Mouse (Mus musculus): Measurements from ENCODE around the gene Galp.
"Not testable (repeated sequence)": the region's sequence is repeated elsewhere in the genome, so short reads cannot be mapped to it uniquely, and the experiment has no call there.

Gene Galp

DNA sequence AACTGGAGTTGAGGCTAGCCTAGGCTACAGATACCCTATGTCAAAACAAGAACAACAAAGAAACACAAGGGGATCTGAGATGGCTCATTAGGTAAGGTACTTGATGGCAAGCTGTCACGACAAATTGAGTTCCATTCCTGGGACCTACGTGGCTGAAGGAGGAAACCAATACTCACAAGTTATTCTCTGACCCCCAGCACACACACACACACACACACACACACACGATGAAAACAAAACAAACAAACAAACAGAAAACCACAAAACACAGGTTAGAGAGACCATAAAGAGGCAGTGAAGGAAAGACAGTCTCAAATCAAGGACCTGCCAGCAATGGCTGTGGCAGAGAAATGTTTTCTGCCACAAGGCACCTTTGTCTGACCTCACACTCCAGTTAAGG is at the start of gene Galp:
Gene Galp (plus strand): TSS at position 301 of the 400 bp plus-strand sequence.
- no peak for DNase-seq

DNA sequence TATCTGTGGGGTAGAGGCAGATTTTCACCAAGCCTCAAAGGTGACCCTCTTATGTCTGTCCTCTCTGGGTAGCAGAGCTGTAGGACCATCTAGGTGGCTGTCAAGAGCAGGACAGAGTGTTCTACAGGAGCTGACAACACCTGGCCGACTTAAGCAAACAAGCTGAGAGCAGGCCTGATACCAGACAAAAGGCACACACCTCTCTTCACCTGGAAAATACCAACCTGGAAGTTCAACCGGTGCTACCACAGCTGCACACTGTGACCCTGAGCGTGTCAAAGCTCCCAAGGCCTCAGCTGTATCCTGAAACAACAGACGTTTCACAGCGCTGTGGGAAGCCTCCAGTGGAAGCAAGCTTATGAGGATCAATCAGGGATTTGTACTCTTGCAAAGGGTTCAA is 49.2 kb upstream of the Galp start:
- no peak for DNase-seq

DNA sequence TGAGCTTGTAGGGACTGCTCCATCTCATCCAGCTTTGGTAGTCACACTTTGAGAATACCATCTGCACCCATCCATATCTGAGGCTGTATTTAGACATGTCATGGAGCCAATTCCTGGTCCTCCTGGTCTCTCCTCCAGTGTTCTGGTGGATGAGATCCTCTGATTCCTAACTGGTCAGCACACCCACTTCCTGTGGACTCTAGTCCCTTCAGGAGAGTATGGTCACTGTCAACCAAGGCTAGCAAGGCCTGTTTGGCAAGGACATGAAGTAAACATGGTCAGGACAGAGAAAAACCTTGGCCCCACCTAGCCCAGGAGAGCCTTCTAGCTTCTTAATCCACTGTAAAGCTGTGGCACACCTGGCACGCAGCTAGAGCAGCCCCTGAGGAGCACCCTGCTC is 45.6 kb upstream of the Galp start:
- no peak for DNase-seq

DNA sequence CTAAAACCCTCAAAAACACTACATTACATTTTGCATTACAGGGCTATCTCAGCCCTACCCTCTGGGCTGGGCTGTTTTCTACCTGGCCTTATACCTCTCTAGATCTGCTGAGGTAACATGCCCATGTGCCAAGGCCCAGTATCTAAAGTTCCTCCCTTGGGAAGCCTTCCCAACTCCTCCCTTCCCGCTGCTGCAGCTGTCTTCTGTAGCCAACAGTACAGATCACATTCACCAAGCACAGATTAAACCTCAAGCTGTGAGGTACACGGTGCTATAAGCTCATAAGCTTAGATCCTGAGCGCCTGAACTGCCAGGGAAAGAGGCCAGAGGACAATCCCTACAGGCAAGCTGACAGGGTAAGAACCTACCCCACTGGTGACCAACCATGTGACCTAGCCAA is 44.9 kb upstream of the Galp start:
- no peak for DNase-seq

DNA sequence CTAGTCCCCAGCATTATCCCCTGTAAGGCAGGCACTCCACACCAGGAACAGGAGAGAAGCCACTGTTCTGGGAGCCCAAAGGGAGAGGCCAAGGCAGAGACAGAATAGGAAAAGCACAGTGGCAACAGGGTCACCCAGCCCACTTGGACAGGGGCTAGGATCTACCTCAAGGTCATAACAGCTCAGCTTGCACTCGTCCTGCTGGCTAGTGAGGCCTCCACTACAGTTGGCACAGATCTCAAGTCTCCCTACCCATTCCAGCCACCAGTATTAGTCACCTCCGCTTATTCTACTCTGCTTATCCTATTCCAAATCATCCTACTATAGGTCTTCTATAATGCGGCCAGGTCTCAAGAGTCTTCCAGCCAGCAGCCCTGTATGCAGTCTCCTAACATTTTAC is 43.8 kb upstream of the Galp start:
- DNase-seq = no peak

DNA sequence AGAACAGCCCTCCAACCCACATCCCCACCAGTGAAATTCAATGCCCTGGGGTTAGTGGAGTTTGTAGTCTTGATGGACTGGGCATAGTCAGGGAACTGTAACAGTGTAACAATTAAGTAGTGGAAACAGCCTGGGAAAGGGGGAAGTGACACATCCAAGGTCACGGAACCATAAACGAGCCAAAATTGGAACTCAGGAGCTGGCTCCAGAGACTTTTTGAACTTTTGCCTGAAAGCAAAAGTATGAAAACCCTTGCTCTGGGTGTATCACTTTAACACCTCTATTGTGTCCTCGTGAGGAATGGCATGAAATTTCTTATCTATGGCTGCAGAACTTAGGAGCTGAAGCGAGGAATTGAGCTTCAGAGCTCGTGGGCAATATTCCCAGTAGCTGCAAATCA is 42.7 kb upstream of the Galp start:
- DNase-seq = no peak

DNA sequence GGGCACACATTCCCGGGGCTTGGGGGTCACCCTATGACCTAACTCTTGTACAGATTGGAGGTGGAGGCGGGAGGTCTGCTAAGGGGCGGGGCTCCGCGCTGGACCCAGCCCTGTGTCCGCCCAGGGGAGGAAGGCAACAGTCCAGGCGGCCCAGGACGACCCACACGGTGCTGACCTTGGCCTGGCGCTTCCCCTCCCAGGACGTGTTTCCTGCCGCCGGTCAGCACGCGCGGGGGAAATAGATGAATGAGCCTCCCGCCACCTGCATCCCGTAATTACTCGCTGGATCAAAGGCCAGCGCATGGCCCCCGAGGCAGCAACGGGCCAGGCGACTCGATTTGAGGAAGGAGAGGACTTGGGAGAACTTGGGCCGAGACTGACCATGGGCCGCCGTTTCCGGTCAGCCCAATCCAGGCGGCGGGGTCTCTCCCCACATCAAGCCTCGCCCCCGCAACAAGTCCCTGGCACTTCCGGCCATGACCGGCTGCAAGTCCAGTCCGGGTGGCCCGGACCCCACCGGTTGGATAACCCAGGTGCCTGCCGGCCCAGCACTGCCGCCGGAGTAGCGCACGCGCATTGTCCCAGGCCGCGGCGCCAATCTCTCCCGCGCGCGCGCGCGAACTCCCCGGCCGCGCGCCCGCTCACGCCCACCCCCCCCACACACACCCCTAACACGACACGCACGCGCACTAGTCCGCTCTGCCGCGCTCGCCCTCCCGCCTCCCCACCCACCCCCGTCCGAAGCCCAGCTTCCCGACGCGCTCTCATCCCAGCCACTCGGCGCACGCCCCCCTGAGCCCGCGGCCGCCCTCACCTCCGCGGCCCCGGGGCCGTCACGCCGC is 41.6 kb upstream of the Galp start:
- DNase-seq = peak; percentile 69 to 71

DNA sequence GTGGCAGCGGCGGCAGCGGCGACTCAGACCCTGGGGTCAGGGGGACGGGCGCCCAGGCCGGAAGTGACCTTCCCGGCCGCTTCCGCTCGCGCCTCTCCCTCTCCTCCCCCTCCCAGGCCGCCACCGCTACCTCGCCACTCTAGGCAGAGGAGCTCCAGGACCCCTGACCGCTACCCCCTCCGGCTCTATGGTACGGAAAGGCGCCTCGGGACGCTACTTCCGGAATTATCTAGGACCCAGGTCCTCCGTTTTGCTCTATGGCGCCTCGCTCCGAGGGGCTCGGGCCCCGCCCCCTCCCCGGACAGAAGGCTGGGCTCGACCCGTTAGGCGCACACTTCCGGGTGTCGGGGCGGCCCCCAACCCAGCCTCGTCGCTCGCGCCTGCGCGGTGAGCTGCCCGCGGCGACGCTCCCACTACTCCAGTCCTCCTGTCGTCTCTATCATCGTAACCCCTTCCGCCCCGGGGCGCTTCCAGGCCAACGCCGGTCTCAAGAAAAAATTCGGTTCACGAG is 40.9 kb upstream of the Galp start, which contains the start of gene Zfp787:
Gene Zfp787 (minus strand): TSS at position 97 of the 511 bp plus-strand sequence.
- DNase-seq = peak; percentile 92 to 93

DNA sequence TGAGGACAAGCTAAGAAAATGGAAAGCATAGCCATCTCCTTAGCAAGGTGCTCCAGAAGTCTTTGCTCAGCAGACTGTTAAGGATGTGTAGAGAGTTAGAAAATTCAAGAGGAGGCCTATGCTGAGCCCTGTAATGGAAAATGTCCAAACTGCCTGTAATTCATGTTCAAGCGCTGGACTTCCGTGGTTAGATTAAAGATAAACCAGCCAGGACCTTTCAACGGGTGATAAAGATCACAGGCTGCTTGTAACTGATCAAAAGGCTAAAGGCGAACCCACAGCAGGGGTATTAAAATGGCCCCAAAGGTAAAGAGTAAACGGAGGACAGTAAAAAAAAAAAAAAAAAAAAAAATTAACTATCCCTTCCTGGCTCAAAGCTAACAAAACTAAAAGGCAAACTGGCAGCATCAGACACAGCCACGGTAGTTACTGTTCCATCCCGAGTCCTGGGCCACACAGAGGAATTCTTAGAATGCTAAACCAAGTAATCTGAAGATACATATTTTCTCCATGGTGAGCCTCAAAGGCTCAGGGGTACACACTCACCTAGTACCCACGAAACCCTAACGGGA is 39.9 kb upstream of the Galp start:
- no peak for DNase-seq

DNA sequence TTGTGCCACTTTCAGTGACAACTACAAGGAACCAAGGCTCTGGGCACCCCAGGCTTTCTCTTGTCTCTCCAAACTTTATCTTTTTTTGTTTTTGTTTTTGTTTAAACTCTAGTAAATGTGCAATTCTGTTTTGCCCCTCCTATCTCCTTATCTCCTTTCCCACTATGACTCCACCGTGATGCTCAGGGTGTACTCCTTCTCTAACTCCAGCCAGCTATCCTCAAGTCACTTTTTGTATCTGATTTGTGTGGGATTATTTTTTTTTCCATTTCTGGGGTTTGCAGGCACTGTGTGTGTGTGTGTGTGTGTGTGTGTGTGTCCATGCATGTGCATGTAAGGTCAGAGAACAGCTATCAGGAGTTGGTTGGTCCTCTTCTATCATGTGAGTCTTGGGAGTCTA is 39.4 kb upstream of the Galp start:
- DNase-seq = no peak

DNA sequence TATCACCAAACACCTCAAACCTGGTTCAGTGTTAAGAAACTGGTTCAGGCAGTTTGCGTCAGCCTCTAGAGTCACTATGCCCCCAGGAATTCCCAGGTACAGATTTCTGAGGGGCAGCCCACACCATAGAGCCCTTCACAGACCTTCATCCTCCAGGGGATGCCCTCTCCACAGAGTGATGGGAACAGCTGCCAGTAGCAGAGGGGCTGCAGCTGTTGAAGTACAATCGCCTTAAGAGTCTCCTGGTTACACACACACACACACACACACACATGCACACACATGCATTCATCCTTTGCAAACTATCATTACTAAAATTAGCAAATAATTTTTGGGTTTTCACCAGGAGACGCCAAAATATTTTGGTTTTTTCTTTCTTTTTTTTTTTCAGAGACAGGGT is 37.3 kb upstream of the Galp start:
- no peak for DNase-seq

DNA sequence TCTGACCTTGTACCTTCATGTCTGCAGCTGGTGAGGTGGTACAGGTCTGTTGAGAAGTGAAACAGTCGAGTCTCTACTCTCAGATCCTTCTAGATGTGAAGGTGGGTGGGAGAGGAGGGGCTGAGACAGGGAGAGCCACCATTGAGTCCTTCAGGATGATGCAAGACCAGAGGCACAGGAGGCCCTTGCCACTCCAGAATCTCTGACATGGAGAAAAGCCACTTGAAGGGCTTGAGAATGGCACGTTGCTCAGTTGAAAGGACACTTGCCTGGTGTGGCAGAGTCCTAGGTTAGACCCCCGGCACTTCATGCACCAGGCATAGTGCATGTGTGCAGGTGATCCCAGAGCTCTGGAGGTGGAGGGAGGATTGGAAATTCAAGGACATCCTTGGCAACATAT is 35.3 kb upstream of the Galp start:
- DNase-seq = no peak

DNA sequence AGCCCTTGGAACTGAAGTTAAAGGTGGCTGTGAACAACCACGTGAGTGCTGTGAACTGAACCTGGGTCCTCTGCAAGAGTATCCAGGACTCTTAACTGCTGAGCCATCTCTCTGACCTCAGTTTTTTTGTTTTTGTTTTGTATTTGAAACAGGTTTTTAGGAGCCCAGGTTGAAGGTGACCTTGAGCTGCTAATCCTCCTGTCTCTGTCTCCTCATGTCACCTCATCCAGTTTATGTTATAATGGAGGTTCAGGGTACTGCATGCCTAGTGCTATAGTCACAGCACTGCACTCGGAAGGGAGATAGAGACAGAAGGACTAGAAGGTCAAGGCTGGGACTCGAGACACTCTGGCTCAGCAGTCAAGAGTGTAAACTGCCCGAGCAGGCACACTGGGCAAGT is 34.7 kb upstream of the Galp start:
- no peak for DNase-seq

DNA sequence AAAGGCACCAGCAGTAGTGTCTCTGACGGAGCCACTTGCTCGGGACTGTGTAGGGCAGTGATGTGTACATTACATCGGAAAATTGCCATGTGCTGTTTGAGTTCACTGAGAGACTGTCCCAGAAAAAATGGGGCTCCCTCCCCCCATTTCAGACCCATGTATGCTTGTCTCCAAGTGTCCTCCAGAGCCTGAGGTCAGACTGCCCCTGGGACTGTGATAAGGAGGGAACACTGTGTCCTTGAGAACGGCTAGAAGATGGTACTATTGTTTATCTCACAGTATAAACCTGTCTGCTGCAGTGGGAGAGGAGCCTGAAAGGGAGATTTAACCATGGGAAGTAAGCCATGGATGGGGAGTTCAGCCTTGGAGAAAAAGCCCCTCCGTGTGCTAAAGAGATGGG is 32.2 kb upstream of the Galp start:
- DNase-seq = no peak

DNA sequence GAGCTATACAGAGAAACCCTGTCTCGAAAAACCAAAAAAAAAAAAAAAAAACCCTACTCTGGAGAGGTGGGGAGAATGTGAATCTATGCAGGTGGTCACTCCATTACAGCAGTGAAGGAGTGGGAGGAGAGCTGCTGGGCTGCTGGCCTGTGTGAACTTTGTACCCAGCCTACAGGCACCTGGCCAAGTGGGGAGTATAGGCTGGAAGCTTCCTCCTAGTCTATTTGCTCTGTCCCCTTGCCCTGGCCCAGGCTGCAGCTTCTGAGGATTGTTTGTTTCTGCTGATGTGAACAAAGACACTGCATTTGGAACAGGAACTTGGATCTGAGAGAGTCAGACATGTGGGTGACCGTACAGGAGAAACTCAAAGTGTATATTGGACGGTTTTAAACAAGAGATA is 27.5 kb upstream of the Galp start:
- no peak for DNase-seq

DNA sequence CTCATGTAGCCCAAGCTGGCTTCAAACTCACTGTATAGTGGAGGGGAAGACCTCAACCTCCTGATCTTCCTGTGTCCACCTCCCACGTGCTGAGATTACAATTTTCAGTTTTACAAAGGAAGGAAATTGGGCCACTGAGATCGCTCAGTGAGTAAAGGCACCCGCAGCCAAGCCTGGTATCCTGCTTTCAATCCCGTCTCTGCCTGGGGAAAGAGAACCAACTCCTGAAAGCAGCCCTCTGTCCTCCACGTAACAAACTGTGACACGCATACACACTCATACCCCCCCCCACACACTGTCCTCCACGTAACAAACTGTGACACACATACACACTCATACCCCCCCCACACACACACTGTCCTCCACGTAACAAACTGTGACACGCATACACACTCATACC is 26.5 kb upstream of the Galp start:
- no peak for DNase-seq

DNA sequence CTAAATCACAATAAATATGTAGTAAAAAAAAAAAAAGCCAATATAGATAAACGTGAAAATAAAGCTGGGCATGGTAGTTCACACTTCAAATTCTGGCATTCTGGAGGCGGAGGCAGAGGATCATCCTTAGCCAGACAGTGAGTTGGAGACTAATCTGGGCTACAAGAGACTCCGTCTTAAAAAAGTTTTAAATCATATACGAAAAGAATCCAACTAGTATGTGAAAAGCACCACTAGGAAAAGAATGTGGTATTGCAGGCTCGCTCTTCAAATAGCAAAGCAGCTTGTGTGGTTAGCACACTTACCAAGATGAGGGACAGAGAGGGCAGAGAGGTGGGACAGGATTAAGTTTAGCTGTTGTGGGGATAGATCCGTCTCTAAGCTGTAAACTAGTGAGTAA is 26.0 kb upstream of the Galp start:
- DNase-seq = no peak

DNA sequence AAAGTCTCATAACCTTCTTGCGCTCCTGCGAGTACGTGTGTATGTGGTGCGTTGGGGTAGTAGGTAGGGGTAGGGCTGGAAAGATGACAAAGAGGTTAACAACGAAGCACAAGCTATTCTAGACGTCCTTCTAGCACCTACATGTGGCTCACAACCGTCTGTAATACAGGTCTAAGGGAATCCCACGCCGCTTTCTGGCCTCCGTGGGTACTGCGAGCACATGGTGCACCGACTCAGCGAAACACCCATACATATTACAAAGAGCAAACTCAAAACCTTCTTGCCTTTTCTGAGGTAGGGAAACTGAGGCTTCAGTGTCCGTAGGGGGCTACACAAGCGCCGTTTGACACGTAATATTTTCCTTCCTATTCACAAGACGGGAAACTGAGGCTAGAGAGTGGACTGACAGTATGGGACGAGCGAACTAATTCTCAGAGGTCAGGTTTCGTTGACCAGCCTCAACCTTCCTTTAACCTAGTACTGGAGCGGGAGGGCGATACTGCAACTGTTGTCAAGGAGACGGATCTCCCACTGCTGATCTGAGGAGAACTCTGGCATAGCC is 25.4 kb upstream of the Galp start:
- peak; percentile 45 to 68 for DNase-seq

DNA sequence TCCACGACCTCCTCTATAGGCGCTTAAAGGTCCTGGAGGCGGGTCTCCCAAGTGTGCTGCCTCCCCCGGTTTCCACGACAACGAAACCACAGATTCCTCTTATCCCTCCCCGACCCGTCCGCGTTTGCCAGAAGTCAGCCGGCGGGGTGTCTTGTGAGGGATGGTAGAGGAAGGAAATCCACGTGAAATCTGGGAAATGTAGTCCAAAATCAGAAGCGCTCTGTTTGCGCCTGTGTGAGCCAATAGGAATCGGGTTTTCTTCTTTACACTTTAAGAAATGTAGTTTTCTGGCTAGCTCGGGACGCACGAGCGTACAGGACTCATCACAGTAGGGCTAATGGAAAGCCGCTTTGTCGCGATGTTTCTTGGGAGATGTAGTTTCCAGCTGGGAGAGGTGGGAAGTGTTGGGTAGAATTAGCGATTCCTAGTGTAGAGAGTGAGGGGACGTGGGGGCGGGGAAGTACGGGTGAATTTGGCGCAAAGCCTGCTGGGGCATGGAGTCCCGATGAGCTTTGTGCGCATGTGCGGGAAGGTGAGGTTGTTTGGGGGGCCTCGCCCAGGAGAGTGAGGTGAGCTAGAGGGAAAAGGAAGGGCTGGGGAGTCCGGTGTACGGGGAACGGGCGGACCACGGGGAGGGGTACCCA is 24.8 kb upstream of the Galp start, which contains the start of gene Zfp444:
Gene Zfp444 (plus strand): TSS at position 221 of the 644 bp plus-strand sequence.
- DNase-seq = peak; percentile 91 to 95

DNA sequence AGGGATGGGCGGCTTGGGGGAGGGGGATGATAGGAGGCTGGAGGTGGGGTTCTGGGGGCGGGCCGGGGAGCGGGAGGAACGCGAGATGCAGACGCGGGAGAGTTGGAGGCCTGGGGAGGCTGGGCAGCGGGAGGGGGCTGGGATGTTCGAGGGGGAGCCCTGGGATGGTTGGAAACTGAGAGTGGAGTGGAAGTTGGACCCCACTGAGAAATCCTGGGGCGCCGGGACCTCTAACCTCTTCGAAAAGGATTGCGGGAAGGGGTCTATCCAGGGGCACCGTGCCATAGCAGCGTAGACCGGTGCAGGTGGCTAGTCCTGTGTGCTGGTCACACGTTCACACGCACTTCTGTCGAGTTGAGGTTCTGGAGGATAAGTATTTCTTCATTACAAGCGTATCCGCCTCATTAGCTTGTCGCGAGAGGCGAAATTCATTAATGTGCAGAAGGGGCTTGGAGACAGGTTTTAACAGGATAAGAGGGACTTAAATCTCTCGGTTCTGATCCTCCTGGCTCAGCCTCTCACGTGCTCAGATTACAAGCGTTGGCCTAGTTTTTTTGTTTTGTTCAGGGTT is 24.1 kb upstream of the Galp start:
- no peak for DNase-seq

DNA sequence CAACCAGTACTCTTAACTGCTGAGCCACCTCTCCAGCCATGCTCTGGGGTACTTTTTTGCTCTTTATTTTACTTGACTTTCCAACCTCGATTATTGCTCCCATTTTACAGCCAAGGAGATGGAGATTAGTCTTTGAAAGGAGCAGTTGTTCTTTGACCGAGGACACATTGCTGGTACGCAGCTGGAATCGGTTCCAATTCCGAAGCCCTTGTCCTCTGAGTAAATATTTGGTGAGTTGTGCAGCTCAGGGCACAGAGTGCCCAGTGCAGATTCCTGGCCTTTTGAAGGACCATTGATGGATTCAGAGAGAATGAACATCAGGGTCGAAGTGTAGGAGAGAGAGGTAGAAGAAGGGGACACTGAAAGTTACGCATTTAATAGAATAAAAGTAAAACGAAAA is 23.0 kb upstream of the Galp start:
- DNase-seq = no peak

DNA sequence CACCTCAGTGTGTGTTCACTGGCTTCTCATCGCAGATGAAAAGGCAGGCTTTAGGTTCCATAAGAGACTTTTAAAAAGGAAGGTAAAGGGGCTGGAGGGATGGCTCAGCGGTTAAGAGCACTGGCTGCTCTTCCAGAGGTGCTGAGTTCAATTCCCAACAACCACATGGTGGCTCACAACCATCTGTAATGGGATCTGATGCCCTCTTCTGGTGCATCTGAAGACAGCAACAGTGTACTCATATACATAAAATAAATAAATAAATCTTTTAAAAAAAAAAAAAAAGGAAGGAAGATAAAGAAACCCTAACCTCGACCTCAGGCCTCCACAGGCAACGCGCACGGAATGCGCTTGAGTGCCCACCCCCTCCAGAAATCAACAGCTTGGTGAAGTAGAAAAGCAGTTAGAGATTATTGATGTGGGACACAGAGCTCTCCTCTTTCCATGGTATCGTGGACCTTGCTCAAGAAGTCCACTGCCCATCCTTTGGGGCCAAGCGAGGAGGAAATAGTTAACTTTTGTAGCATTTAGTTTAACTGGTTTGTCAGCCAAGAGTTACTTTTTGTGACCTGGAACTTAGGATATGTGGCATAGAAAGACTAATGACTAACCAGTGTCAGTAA is 22.4 kb upstream of the Galp start:
- not testable (repeated sequence) for DNase-seq

DNA sequence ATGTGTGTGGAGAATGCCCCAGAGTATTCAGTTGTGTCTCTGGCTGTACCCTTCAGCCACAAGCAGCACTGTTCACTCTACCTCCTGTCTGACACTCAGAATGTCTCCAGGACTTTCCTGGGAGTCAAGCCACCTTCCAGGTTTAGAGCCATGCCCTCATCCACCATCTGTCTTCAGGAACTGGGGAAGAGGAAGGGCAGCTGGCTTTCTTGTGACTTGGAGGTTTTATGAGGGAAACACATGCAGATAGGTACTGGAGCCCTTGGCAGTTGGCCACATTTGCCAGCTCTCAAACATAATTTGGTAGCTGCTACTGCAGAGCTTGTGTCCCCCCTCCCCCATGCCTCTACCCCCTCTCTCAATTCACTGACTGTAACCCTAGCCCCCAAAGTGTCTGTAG is 17.9 kb upstream of the Galp start:
- no peak for DNase-seq
